In the genomic region with DNA sequence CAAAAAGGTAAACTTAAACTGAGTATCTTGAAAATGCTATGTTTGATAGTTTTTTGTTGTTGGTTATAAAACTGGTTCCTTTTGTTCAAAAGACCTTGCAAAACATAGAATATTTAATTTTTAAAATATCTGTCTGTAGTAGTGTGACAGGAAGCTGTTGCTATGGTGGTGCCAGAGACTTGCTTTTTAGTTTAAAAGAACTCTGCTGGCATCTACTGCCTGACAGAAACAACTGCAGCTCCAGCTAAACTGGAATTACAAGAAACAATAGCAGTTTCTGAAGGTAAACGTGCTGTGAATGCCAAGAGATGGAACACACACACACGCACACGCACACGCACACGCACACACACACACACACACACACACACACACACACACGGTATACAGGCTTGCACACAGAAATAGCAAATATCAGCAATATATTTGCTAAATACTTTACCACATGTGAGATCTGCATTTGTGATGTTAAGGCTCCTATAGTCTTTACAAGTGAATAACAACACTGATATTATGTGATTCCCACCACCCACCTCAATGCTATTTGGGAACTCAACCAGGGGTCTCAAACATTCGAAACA, we compare ENCODE assay signal across 9 mouse cellular contexts. TPM values are rescaled to one million over a fixed set of nuclear protein-coding genes. Genes with fewer than 3 reads are reported as not detected.
DNase-seq lines count a peak whose midpoint lies in the region; ATAC-seq lines count a peak whose summit lies in the region.
"Had no signal": no experiment of that assay in that cellular context is flagged by ENCODE, and none has a peak within 500 bp of the region (broad histone marks: within the 10 kb centered on the region; RNA-seq: fewer than 3 reads in every experiment).

No protein-coding gene starts in this region.

- ATAC-seq in CD4-positive, CD25-positive, alpha-beta regulatory T cell, adult 4 months, result peak; percentile 70
- no peak for ATAC-seq in erythroblast, adult 5-6 weeks (replicated peaks; ENCODE audit: low FRiP score, poor library complexity, severe bottlenecking)

- intact Hi-C loops in gastrocnemius, postnatal 14 days (cut with DNase I; ENCODE audit: low total_unique reads), result loop anchor here (10.0 kb wide), 1 partner anchor 219 kb away; no protein-coding TSS in a partner anchor

- peak; percentile 20 for DNase-seq in kidney, postnatal 14 days
- no peak for DNase-seq in kidney, adult 11 months
- DNase-seq in T-cell, adult 2 months (ENCODE audit: low spot score), result peak; percentile 55
- peak; percentile 29 for DNase-seq in lung, postnatal 25 days (ENCODE audit: low spot score)
- no peak for DNase-seq in gastrocnemius, postnatal 14 days
- no peak for DNase-seq in layer of hippocampus, adult 9-10 months (ENCODE audit: low spot score)
- DNase-seq: adrenal gland, adult 2 months had no signal

RNA-seq across cellular contexts. Expression of gene Prkacb, which starts 29.1 kb away (rescaled TPM):
- 100 to 1,000 TPM; 121 to 154 TPM for polyA plus RNA-seq in CD4-positive, CD25-positive, alpha-beta regulatory T cell, adult 4 months (2017; shearing (Covaris generic))
- total RNA-seq in gastrocnemius, postnatal 14 days (2021), result 10 to 100 TPM; 46.0 to 46.4 TPM
- 12.7 and 15.0 TPM in 2 replicates for total RNA-seq in erythroblast, adult 5-6 weeks (2015; ENCODE audit: low replicate concordance)
- 11.0 and 12.8 TPM in 2 replicates for total RNA-seq in erythroblast, adult 5-6 weeks (2017; ENCODE audit: low replicate concordance)

Comparison
In these comparisons a context has a peak if more than half of its experiments do, and no peak if none do; other contexts are left out.
1. DNase-seq: peak in kidney, postnatal 14 days (single experiment), T-cell, adult 2 months (single experiment) and lung, postnatal 25 days (single experiment); none in kidney, adult 11 months (single experiment), gastrocnemius, postnatal 14 days (single experiment) and layer of hippocampus, adult 9-10 months (single experiment).